Mouse (Mus musculus) urinary bladder, postnatal 36 days (tissue): ENCODE measurements around the gene Mapk11.

Experiments used
- DNase-seq, 2 experiments: peaks; one replicate each; pipeline ENCODE4 v3.0.0; 2022; ENCODE audit warnings: low spot score in 2 of 2, mixed read lengths in 1 of 2

Mapk11 gene

GRCm38 (mm10) chr15:89141443-89141842, 8.0 kb downstream of the Mapk11 start:
- no peak for DNase-seq

DNA sequence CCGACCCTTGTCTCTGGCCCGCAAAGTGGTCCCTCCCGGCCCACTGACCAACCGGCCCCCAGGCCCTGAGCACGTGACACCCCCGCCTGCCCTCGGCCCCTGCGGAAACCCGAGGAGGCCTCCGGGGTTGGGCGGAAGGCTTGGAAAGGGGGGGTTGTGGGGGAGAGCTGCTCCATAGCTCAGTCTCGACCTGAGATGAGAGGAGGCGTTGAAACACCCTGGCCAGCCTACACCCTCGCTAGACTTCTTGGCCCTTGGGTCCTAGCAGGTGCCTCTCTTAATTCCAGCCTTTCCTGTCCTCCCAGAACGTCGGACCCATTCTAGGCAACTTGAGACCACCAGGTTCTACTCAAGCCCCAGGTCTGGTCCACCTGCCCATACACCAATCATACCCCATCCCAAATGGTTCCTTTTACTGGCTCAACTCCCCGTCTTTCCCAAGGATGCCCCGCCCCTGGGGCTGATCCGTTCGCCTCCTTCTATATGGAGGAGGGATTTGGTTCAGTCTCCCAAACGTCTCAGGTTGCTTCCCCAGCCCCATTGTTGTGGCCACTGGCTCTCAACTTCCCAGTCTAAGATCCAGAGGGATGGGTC, 8.7 kb downstream of the Mapk11 start, which contains the start of gene Mapk12:
Mapk12 (minus strand) TSS at position 45 of the 594 bp plus-strand sequence.
- DNase-seq, result peak; percentile 41 to 63

DNA sequence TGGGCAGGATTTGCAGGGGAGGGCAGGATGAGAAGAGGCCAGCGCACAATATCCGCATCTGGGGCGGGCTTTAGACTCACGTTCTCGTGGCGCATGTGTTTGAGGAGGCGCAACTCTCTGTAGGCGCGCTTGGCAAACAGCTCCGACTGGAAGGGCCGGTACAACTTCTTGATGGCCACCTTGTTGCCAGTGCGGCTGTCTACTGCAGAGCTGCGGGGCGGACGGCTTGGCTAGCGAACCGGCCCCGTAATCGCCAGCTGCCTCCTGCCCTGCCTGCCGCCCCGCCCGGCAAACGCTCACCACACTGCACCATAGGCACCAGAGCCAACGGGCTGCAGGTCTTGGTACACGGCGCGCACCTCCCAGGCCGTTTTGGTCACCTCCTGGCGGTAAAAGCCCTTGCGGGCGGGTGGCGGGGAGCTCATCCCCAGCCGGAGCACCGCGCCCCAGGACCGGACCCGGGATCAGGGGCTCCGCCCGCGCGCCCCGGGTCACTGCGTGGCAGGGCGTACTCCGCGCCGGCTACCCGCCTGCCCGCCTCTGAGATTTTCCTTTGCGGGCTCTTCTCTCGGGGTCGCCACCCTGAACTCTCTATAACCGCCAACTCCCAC, 9.3 kb downstream of the Mapk11 start:
- peak; percentile 72 to 78 for DNase-seq

GRCm38 (mm10) chr15:89138531-89138930, 10.9 kb downstream of the Mapk11 start:
- no peak for DNase-seq

GRCm38 (mm10) chr15:89138046-89138405, 11.4 kb downstream of the Mapk11 start:
- no peak for DNase-seq

DNA sequence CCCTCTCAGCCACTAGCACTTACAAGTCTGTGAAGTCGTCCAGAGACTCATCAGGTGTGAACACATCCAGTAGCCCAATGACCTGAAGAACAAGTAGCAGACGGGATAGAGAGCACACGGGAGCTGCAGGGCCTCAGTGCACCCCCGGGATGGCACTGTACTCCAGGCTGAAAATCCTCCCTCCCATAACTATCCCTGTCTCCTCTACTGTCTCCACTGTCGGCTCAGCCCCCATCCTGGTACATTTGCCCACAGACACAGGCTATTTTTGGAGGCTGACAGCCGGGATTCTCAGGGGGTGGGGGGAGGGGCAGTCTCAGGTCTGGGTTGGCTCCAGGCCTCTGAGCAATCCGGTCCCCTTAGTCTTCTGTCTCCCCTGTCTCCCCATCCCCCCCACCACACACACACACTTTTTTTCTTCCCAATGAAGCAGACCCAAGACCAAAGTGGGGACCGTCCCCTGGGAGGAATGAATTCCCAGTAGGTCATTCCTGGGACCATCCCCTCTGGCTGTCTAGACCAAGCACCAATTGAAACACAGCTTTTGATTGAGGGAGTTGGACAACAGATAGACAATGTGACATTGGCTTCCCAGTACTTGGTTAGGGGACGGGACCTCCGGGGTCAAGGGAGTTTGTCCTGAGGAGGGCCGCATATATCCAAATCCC, 11.9 kb downstream of the Mapk11 start:
- DNase-seq, result no peak

DNA sequence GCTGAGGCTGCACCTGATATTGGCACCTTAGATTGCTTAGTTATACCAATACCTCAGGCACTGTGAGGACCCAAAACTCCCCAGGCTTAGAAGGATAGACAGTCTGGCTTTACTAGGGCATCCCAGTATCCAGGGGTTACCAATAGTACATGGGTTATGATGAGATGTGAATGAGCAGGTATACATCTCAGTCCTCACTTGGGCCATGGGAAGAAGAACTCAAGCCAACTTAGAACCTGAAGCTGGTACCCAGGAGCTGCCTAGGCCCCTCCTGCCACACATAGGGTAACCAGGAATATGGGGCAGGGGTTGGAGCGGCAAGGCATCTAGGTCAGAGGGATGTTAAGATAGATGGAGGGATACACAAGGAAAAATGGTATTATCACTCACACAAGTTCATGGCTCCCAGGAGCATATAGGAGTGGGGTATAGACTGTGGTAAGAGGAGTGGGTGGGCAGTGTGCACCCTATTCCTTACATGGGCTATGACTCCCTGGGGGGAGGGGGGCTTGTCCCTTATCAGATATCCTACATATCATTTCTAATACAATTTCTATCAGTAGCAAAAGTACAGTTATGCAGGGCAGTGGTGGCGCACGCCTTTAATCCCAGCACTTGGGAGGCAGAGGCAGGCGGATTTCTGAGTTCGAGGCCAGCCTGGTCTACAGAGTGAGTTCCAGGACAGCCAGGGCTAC, 12.8 kb downstream of the Mapk11 start:
- no peak for DNase-seq

GRCm38 (mm10) chr15:89131316-89131715, 18.1 kb downstream of the Mapk11 start:
- no peak for DNase-seq

- no peak for DNase-seq
Measured at GRCm38 (mm10) chr15:89130245-89130644, 19.2 kb downstream of the Mapk11 start.

- DNase-seq, result peak; percentile 84 to 85
Measured at GRCm38 (mm10) chr15:89128382-89129350, 20.8 kb downstream of the Mapk11 start, which contains the start of gene Hdac10. TSS of gene Hdac10 (minus strand) at chr15:89128700.

- DNase-seq, result no peak
Measured at GRCm38 (mm10) chr15:89127364-89127940, 22.0 kb downstream of the Mapk11 start.

DNA sequence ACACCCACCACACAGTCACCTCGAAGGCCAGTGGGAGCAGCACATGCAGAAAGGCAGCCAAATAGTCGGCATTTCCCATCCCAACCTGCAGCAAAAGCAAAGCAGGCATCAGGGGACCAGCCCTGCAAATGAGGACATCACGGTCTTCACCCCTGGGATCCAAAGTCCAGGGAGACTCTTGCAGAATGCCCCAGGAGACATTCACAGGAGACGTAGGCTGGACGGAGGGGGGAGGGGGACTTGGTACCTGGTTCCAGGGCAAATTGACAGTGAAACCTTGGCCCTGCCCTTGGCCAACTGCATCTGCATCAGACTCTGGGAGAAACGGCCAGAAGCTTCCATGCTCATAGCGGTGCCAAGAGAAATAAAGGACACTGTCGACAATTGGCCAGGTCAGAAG, 22.8 kb downstream of the Mapk11 start:
- DNase-seq, result no peak

DNA sequence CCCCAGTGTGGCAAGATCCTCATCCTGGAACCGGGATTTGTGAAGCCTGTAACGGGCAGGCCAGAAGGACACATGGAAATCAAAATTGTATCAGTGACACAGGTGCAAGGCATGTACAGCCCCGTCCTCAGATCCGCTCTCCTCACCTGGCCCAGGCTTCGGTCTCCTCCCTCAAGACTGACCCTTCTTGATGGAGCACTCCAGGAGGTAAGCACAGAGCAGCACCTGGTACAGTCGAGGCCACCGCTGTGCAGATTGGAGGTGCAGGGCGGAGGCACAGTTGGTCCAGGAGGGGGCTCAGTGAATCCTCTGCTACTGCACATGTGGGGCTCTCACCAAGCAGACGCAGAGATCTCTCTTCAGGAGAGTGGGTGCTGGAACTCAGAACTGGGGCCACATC, 24.1 kb downstream of the Mapk11 start:
- no peak for DNase-seq

- no peak for DNase-seq
Measured at GRCm38 (mm10) chr15:89124312-89124711, 25.1 kb downstream of the Mapk11 start.

DNA sequence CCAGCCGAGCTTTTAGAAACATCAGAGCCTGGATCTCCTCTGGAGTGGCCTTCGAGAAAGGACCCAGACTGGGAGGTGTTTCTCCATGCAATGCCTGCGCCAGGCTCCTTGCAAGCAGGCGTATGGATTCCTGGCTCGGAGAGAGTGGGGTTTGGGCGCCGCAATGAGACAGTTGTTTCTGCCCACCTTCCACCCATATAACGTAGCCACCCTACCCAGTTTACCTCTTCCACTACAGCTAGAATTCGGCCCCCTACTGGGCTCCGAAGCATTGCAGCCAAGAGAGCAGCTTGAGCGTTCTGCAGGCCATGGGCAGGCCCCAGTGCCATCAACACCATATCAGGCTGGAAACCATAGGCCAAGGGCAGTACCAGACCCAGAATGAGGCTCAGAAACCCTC, 25.8 kb downstream of the Mapk11 start:
- DNase-seq, result no peak

- peak; percentile 93 to 95 for DNase-seq
Measured at GRCm38 (mm10) chr15:89122649-89123366, 26.6 kb downstream of the Mapk11 start, which contains the start of gene Tubgcp6. TSS of gene Tubgcp6 (minus strand) at chr15:89123112.

- DNase-seq, result no peak
Measured at GRCm38 (mm10) chr15:89118007-89118406, 31.4 kb downstream of the Mapk11 start.

GRCm38 (mm10) chr15:89110147-89110546, 39.3 kb downstream of the Mapk11 start:
- DNase-seq, result no peak

GRCm38 (mm10) chr15:89106976-89107375, 42.5 kb downstream of the Mapk11 start:
- DNase-seq, result no peak

- no peak for DNase-seq
Measured at GRCm38 (mm10) chr15:89106073-89106472, 43.4 kb downstream of the Mapk11 start.
